Mouse (Mus musculus) liver, postnatal 0 days (tissue): ENCODE results near the gene Etv2.

Experiments used
- CTCF ChIP-seq: sonication (generic); IDR thresholded peaks from 2 replicates; pipeline ENCODE4 v1.5.1; 2016; ENCODE audit warnings: antibody characterized with exemption, low read depth
- EP300 ChIP-seq: IDR thresholded peaks from 2 replicates; pipeline ENCODE4 v1.6.1; 2016; ENCODE audit warnings: antibody characterized with exemption, low read depth, mild to moderate bottlenecking

DNA sequence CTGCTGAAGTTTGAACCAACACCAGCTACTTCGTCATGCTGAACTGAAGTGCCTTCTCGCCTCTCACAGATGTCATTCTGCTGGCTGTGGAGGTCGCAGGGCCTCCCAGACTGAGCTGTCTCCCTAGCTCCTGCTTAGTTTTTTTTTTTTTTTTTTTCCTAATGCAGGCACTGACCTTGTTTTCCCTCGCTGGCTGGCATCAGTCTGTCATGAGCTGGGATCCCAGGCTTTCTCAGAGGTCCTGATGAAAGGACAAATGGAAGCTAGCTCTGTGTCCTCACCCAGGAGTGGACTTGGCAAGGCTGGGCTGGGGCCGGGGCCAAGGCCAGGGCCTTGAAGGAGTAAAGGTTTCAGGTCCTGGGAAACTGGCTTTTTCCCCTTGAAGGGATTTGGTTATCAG, 46.2 kb upstream of the Etv2 start:
- no peak for TF ChIP-seq EP300
- TF ChIP-seq CTCF = no peak
